Mouse (Mus musculus) limb, embryonic 14.5 days (tissue): ENCODE measurements at regions not wholly inside any gene's neighbourhood (a gene's known extent, or its start where the extent isn't known, plus 50 kb on each side); places are given as distances from the start of the nearest gene placed in this dataset.

Source experiments
- ATAC-seq: fragments of 200-750 bp; cut with Nextera tagmentation; 2 replicates; pipeline ENCODE4 v1.8.0; 2017; ENCODE audit warnings: low read depth, moderate number of reproducible peaks, moderate TSS enrichment; ENCODE audit not compliant: low FRiP score
- DNase-seq: peaks from one replicate; pipeline ENCODE4 v3.0.0-alpha.2; 2015; ENCODE audit warnings: low spot score
- H3K27ac ChIP-seq: fragments of 300-500 bp; sonication (generic); replicated peaks from 2 replicates; pipeline ENCODE4 v1.5.1; 2014; ENCODE audit warnings: low read depth, mild to moderate bottlenecking, low read length, moderate library complexity, mixed read lengths
- H3K27me3 ChIP-seq: fragments of 300-500 bp; sonication (generic); 2 replicates; pipeline ENCODE4 v1.6.1; 2014; ENCODE audit warnings: low read length, mixed read lengths; ENCODE audit not compliant: control insufficient read depth, insufficient read depth
- H3K36me3 ChIP-seq: fragments of 300-500 bp; sonication (generic); 2 replicates; pipeline ENCODE4 v1.6.1; 2014; ENCODE audit warnings: mild to moderate bottlenecking, low read length, moderate library complexity, mixed read lengths; ENCODE audit not compliant: control insufficient read depth, insufficient read depth
- H3K4me1 ChIP-seq: fragments of 300-500 bp; sonication (generic); 2 replicates; pipeline ENCODE4 v1.6.1; 2014; ENCODE audit warnings: antibody characterized with exemption, low read length, mixed read lengths; ENCODE audit not compliant: control insufficient read depth, insufficient read depth
- H3K4me2 ChIP-seq: fragments of 300-500 bp; sonication (generic); replicated peaks from 2 replicates; pipeline ENCODE4 v1.6.1; 2014; ENCODE audit warnings: low read depth, mild to moderate bottlenecking, low read length, moderate library complexity; ENCODE audit not compliant: severe bottlenecking
- H3K4me3 ChIP-seq: fragments of 300-500 bp; sonication (generic); replicated peaks from 2 replicates; pipeline ENCODE4 v1.5.1; 2014; ENCODE audit warnings: low read length
- H3K9ac ChIP-seq: fragments of 300-500 bp; sonication (generic); 2 replicates; pipeline ENCODE4 v1.6.1; 2014; ENCODE audit warnings: mild to moderate bottlenecking, low read depth, low read length, moderate library complexity; ENCODE audit not compliant: severe bottlenecking
- H3K9me3 ChIP-seq: fragments of 300-500 bp; sonication (generic); 2 replicates; pipeline ENCODE4 v1.6.1; 2016; ENCODE audit warnings: low read length; ENCODE audit not compliant: control insufficient read depth
- POLR2A ChIP-seq: fragments of 200-500 bp; IDR thresholded peaks from 2 replicates; pipeline ENCODE4 v1.8.0; 2012; ENCODE audit warnings: inconsistent platforms, mild to moderate bottlenecking, moderate library complexity, borderline replicate concordance; ENCODE audit not compliant: insufficient read depth, insufficient read length; ENCODE audit errors: extremely low read depth
- WGBS: fragments of 180-500 bp; shearing (Covaris S2); extraction: QIAGEN DNeasy Blood & Tissue Kit; methylation state at CpG from one replicate; pipeline ENCODE4 v1.1.7; 2014; 5-methylcytosine and 5-hydroxymethylcytosine counted together

DNA sequence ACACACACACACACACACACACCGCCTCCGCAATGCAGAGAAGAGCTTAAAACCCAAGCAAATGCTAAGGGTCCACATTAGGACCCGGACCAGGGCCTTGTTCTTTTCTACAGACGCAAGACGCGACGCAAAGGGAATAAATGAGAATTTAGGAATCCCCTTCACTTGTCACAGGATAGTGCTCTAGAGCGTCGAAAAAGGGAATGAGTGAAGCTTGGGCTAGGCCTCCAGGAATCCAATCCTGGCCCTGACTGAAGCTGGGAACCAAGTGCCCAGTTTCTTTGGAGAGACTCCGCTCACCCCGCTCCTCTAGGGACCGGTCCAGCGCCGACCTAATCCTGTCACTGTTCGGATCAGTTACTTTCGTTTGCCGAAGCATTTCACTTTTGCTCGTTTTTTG lies 102.1 kb upstream of the Zic3 start:
- peak overlapping the region; percentile 19 for H3K4me3 ChIP-seq
- no peak for ATAC-seq
- no peaks in the 10 kb centered on the region for H3K4me1 ChIP-seq
- no peaks in the 10 kb centered on the region for H3K36me3 ChIP-seq
- H3K4me2 ChIP-seq, result peak overlapping the region; percentile 36
- no peak for TF ChIP-seq POLR2A
- no peak overlapping the region for H3K27ac ChIP-seq
- DNase-seq, result no peak
- no peaks in the 10 kb centered on the region for H3K9me3 ChIP-seq
- H3K9ac ChIP-seq, result no peak overlapping the region
- 32% methylated on average over 16 of the region's 18 CpGs for WGBS
- peaks cover 32% of the 10 kb centered on the region for H3K27me3 ChIP-seq

- TF ChIP-seq POLR2A, result no peak
- no peak overlapping the region for H3K4me2 ChIP-seq
- H3K9me3 ChIP-seq, result no peaks in the 10 kb centered on the region
- DNase-seq, result no peak
- no peak overlapping the region for H3K4me3 ChIP-seq
- no peaks in the 10 kb centered on the region for H3K36me3 ChIP-seq
- no peak for ATAC-seq
- H3K27me3 ChIP-seq, result peaks cover 32% of the 10 kb centered on the region
- no peak overlapping the region for H3K9ac ChIP-seq
- 20% methylated on average over 16 of the region's 16 CpGs for WGBS
- H3K27ac ChIP-seq, result no peak overlapping the region
- H3K4me1 ChIP-seq, result no peaks in the 10 kb centered on the region
Observed at GRCm38 (mm10) chrX:57921294-57921693, 101.2 kb upstream of the Zic3 start.

- Histone ChIP-seq H3K4me1 (no peaks in the 10 kb centered on the region), H3K9ac (no peak overlapping the region), H3K27me3 (peaks cover 32% of the 10 kb centered on the region), H3K27ac (no peak overlapping the region), H3K4me3 (no peak overlapping the region), H3K4me2 (0 out of 2 replicates have a peak overlapping the region, but pooled peaks have one; percentile 3), H3K36me3 (no peaks in the 10 kb centered on the region), H3K9me3 (no peaks in the 10 kb centered on the region)
- ATAC-seq, result no peak
- DNase-seq, result no peak
- 18% methylated on average over 25 of the region's 25 CpGs for WGBS
- no peak for TF ChIP-seq POLR2A
Observed at GRCm38 (mm10) chrX:57921821-57922449, 100.6 kb upstream of the Zic3 start.

GRCm38 (mm10) chrX:57923836-57924235 lies 98.7 kb upstream of the Zic3 start:
- 31% methylated on average over 5 of the region's 5 CpGs for WGBS
- Histone ChIP-seq H3K27me3 (peaks cover 32% of the 10 kb centered on the region), H3K9ac (no peak overlapping the region), H3K4me2 (no peak overlapping the region), H3K9me3 (no peaks in the 10 kb centered on the region), H3K4me1 (no peaks in the 10 kb centered on the region), H3K36me3 (no peaks in the 10 kb centered on the region), H3K4me3 (no peak overlapping the region), H3K27ac (no peak overlapping the region)
- no peak for ATAC-seq
- no peak for DNase-seq
- no peak for TF ChIP-seq POLR2A

DNA sequence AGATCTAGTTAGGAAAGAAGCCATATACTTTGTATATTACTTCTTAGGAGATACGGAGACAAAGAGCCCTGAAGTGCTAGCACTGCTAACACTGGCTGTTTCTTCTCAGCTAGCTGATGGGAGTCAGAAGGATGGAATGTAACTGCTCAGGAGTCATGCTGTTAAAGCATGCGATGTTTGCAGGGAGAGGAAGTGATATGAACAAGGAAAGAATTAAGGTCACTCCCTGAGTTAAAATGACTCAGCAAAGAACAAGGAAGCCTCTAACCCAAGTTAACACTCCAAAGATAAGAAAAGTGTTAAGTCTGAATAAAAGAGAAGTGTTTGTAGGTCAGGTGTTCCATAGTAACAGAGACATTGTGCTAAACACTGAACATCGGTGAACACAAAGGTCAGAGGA lies 86.9 kb upstream of the Zic3 start:
- no peaks in the 10 kb centered on the region for H3K9me3 ChIP-seq
- no peak overlapping the region for H3K9ac ChIP-seq
- H3K27me3 ChIP-seq, result no peaks in the 10 kb centered on the region
- no peak overlapping the region for H3K4me3 ChIP-seq
- H3K36me3 ChIP-seq, result no peaks in the 10 kb centered on the region
- DNase-seq (no peak), ATAC-seq (no peak)
- 44% methylated on average over 3 of the region's 3 CpGs for WGBS
- H3K27ac ChIP-seq, result no peak overlapping the region
- no peak overlapping the region for H3K4me2 ChIP-seq
- no peaks in the 10 kb centered on the region for H3K4me1 ChIP-seq
- no peak for TF ChIP-seq POLR2A
